Mouse (Mus musculus): ENCODE results near the gene Txnrd3. TPM values are rescaled to one million over a fixed set of nuclear protein-coding genes. Genes with fewer than 3 reads are reported as not detected.
A peak's percentile ranks its signal among the peaks of the same experiment; 100 is the strongest.

The Txnrd3 gene
- 10 to 100 TPM; 20.0 to 22.6 TPM for total RNA-seq (2021)

DNA sequence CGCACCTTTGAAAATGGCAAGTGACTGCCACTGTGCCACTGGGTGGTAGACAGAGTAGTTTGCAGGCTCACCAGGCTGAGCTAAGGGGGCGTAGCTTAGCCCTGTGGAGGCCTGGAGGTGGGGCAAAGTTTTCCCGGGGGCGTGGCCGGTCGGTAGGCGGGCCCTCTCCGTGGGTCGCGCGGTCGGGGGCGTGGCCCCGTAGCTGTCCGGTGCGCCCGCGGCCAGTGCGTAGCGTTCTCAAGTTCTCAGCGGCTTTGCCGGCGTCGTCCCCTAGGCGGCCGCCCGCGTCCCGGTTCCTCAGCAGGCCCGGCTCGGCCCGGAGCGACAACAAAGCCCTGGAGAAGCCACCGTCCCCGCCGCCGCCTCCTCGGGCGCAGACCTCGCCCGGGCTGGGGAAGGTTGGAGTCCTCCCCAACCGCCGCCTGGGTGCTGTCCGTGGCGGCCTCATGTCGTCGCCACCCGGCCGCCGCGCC lies at the start of gene Txnrd3:
Gene Txnrd3 (plus strand): TSS at position 191 of the 473 bp plus-strand sequence.
- DNase-seq, result peak; percentile 89
- intact Hi-C loops (cut with DNase I), result no loop called here

DNA sequence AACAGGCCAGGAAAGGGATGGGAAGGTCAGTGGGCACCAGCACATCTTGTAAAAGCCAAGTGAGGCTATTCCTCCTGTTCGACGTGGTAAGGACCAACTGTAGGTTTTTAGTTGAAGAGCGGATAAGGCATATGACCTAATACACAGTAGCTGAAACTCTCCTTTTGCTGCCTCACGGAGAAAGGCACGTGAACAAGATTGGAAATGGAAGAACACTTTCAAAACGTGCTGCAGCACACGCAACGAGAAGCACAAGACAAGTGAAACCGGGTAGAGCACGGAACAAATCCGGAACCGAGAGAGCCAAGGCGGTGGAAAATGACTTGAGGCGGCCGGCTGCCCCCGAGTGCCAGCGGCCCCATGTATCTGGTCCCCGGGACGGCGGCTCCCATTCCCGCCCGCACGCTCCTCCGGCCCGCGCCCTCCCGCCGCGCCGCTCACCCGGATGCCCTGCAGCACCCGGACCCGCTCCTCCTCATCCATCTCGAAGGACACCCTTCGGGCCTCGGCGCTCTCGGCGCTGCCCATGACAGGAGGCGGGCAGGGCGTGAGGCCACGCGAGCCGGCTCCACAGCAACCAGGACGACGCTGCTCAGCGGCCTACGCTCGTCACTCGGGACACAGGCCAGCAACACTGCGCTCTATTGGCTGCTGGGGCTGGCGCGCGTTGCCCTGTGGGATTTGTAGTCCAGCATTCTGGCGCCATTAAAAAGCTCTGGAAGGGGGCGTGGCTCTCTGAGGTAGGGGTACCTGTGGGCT lies 48.6 kb upstream of the Txnrd3 start, which contains the start of gene Chchd6:
Gene Chchd6 (minus strand): TSS at position 635 of the 759 bp plus-strand sequence.
- DNase-seq, result peak; percentile 97
- intact Hi-C loops (cut with DNase I), result no loop called here

DNA sequence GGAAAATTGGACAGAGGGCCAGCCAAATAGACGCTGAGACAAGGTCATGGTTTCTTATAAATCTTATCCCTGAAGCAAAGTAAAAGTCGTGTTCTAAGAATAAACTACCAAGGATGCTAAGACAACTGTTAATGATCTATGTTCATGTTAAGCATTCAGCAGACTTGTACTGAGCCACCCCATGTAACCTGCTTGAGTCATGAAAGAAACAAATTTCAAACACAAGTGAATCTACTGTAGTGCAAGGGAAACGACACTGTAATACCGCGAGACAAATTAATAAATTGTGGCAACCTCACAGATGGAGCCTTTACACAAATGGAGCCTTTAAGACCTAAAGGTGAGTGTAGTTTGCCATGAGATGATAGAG lies 48.0 kb upstream of the Txnrd3 start:
- DNase-seq, result no peak
- intact Hi-C loops (cut with DNase I), result no loop called here

DNA sequence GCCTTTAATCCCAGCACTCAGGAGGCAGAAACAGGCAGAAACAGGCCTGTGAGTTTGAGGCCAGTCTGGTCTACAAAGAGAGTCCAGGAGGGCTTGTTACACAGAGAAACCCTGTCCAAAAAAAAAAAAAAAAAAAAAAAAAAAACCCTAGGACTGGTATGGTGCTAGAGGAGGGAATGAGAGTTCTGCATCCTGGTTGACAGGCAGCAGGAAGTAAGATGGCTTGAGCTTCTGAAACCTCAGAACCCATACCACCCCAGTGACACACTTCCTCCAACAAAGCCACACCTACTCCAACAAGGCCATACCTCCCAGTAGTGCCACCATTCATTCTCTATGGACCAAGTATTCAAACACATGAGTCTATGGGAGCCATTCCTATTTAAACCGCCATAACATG lies 47.3 kb upstream of the Txnrd3 start:
- intact Hi-C loops (cut with DNase I), result no loop called here
- DNase-seq, result no peak

DNA sequence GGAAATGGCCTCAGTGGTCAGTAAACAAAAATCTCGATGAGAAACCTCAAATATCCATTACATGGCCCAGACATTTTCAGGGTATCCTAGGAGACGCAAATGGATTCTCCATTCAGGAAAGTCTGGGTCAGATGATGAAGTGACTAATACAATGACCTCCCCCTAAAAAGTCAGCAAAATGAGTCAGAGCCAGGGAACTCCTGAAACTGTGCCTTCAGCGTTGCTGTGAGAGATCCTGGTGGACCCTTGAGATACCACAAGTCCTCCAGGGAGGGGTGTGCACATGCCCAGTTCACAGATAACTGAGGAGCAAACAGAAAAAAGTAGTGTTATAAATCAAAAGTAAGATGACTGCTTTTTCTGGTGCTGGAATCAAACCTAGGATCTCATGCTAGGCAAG lies 37.7 kb upstream of the Txnrd3 start:
- intact Hi-C loops (cut with DNase I), result no loop called here
- no peak for DNase-seq

DNA sequence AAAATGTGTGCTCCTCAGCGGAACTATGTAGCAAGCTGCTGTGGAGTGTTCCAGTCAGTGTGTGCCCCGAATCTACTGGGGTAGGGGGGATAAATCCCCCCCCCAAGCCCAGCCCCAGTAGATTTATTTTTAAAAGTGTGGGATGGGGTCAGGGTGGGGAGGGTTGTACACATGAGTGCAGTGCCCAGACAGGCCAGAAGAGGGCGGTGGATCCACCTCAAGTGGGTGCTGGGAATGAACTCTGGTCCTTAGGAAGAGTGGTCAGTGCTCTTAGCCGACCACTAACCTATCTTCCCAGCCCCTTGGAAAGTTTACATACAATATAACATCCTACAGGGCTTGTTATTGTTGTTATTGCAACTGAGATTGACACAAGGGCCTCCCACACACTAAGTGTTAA lies 35.8 kb upstream of the Txnrd3 start:
- DNase-seq, result no peak
- intact Hi-C loops (cut with DNase I), result no loop called here

DNA sequence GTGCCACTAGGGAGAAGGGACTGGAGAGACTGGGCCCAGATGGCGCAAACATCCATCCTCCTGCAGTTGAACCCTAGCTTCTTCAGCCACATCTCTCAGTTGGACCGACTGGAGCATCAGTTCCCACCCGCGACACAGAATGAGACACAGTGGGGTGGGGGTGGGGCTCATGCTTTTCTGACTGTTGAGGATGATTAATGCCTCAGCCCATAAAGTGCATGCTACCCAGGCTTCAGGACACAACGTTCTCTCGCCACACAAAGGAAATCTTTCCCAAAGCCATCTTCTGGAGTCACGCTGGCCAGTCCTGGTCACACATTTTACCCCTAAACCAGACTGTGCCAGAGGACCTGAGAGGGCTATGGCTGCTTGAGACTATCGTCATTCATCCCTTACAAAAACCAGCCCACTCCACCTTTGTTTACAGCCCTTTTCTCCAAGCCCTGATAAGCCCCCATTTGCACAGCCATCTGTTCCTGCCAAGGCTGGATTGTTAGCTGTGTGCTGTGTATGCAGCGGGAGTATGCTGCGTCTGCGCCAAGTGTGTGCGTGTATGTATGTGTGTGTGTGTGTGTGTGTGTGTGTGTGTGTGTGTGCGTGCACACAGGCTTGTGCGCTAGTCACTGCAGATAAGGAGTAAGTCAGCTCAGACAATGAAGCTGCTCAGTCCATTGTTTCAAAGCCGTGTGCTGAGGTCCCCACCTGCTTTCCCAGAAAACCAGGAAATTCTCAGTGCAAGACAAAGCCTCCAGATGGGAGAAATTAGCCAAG lies 30.3 kb upstream of the Txnrd3 start:
- DNase-seq, result peak; percentile 71
- intact Hi-C loops (cut with DNase I), result no loop called here

DNA sequence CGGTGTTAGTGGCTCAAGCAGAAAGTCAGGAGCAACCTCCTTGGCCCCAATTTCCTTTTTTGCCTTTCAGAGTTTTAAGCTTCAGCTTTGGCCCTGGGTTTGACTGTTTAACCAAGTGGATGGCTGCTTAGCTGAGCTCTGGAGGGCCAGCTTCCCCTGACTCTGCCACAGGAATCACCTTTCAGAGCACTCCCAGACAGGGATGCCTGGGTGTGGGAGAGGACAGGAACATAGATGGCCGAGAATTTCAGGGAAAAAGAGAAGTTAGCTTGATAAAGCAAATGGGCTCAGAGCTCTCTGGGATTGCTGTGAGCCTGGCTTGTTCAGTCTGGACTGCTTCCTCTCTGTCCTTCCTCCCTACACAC lies 29.7 kb upstream of the Txnrd3 start:
- DNase-seq, result no peak
- intact Hi-C loops (cut with DNase I), result no loop called here

DNA sequence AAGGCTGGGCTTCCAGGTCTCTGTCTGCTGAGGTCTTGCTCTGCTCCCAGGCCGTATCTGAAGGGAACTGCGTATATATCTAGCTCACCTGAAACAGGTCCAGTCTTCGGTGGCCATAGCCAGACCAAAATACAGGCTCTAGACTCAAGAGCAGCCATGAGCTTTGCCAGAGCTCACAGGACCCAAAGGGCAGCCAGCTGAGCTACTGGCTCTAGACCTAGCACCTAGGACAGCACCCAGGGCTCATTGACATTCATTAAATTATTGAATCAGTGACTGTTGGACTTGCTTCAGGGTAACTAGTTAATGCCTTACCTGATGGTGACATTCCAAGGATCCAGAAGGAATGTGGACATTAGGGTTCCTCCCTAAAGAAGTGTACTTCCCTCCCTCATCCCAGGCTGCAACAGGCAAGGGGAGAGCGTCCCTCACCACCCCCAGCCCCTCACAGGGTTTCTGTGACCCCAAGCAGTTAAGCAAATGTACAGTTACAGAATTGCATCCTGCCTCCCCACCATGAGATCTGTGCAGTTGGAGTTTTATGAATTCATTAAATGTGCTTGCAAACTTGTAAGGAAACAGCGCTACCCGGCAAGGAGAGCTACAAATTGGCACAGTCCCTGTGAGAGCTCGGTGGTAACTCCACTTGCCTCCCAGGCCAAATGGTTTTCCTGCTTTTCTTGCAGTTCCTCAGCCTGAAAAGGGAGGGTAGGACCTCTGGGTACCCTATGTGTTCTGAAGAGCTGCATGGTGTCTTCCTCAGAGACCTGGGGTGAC lies 29.0 kb upstream of the Txnrd3 start:
- no peak for DNase-seq
- intact Hi-C loops (cut with DNase I), result no loop called here

DNA sequence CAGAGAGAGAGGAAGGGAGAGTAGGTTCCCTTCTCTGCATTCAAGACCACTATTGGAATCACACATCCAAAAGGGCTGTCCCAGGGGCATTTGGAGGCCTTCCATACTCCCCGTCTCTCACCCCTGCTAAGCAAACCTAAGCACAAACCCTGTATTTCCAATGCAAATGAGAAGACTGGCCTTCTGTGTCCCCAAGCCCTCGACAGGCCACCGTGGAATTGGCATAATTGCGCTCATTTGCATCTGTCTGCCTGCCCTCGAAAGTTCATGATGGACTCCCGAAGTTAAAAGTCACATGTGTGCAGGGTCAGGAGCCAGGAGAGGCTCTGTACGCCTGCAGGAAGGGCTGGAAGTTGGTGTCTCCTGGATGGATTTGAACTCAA lies 28.4 kb upstream of the Txnrd3 start:
- intact Hi-C loops (cut with DNase I), result no loop called here
- DNase-seq, result no peak

DNA sequence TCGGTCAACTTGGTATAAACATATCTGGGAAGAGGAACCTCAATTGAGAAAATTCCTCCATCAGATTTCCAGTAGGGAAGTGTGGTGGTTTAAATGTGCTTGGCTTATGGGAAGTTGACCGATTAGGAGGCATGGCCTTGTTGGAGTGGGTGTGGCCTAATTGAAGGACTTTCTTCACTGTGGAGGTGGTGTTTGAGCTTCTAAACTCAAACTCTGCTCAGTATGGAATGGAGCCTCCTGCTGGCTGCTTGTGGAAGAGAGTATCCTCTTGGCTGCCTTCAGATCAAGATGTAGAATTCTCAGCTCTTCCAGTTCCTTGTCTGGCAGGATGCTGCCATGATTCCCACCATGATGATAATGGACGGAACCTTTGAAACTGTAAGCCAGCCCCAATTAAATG lies 21.1 kb upstream of the Txnrd3 start:
- no peak for DNase-seq
- intact Hi-C loops (cut with DNase I), result no loop called here

DNA sequence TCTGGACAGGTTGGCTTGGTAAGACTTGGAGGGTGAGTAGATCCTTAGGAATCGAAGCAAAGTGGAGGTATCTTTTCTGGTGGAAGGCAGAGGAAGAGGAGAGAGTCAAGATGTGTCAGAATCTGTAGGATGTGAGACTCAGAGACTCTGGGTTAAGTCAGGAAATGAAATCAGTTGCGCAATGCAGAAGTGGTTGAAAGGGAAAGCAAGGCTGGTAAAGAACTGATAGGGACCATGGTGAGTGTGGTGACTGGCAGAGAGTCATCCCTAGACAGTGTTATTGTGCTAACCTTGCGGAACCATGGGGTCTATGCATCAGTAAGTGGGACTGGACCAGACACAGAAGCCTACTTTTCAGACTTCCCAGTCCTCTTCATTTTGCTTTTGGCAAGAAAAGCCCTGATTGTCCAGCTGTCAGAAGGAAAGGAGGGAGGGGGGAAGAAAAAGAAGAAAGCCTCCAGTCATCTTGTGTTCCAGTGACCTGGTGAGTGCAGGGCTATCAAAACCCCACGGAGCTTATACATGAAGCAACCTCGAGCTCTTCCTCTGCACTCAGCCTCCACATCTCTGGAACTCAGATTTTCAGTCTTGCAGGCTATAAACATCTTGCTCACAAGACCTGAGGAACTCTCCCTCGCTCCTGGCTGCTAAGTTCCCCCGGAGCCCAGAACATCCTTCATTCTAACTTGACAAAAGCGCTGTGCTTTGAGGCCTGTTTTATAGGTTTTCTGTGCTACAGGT lies 15.6 kb upstream of the Txnrd3 start:
- DNase-seq, result no peak
- intact Hi-C loops (cut with DNase I), result loop anchor here (5.0 kb wide), 2 partner anchors 266 to 701 kb away; partner anchors contain the start of gene Plxna1

DNA sequence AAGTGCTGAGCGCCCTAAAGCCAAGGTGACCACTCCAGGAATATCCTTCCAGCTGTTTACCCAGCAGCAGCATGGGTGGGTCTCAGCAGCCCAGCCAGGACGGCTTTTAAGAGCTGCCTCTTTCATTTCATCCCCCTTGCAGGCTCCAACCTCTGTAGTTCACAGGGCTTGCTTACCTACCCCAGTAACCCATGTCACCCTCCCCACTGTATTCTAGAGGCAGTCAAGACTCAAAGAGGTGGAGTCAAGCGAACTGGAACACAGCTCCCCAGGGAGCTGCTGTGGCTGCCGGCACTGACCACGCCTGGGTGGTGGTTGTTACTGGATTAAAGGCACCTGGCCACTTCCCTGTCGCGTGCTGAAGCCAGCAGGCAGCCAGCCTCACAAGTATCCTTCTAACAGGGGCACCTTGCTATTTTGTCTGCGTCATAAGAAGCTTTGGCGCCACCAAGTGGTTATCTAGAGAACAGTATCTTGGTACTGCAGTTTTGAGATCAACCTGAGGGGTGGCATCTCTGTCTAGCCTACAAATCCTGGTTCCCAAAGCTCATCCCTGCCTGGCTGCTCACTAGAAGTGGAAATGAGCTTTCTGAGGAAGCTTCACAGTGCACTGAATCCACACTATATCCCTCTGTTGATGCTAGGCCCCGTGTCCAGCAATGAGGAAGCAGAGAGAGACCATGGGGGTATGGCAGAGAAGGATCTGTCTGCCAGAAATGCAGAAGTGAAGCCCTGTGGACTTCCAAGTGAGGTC lies 11.8 kb upstream of the Txnrd3 start:
- intact Hi-C loops (cut with DNase I), result loop anchor here (5.0 kb wide), 1 partner anchor 75 kb away; no protein-coding TSS in a partner anchor
- DNase-seq, result peak; percentile 83

DNA sequence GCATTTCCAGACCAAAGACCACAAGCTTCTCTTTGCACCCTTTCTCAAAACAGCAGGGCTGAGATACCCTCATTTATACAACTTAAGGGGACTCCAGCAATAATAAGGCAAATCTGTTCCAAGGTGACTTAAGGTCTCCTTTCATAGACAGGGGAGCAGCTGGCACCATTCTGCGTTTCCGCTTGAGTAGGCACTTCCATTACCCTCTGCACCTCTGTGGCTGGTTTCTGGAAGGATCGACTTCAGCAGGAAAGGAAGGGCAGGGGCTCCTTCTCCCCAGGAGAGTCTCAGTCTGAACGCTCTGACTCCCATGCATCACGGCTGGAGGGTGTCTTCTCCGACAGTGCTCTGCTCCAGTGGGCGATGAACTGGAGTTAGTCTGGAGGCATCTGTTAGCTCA lies 10.7 kb upstream of the Txnrd3 start:
- no peak for DNase-seq
- intact Hi-C loops (cut with DNase I), result loop anchor here (5.0 kb wide), 1 partner anchor 76 kb away; no protein-coding TSS in a partner anchor

DNA sequence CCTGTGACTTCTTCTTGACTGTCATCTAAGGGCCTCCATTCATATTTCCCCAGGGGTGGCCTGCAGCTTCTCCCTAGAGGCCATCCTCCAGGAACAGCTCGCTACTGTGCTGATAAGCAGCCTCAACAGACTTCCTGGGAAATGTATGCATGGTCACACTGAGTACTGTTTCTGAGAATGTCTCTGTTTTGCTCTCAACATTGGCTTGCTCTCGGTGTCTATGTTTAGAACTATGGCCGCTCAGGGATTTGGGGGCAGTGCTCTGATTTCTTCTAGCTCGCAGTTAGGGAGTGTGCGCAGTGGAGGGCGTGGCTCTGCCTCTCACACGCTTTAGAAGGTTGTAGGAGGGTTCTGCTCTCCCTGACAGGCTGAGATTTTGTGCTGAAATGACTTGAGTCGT lies 9.4 kb upstream of the Txnrd3 start:
- no peak for DNase-seq
- intact Hi-C loops (cut with DNase I), result loop anchor here (5.0 kb wide), 1 partner anchor 77 kb away; no protein-coding TSS in a partner anchor

DNA sequence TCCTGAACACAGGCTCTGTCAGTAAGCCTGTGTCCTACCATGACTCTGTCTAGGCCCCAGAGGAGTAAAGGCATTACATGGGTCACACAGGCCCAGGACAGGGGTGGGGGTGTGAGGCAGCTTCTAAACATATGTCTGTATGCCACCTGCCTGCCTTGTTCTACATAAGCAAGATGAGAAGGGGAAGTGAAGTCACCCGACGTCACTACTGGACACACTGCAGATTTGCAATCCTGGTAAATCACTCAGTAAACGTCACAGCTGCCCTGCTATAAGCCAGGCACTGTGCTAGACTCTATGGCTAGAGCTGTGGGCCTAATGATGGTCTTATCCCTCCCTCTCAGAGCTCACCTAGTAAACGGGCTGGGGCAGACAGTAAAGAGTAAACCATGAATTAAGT lies 5.8 kb upstream of the Txnrd3 start:
- DNase-seq, result no peak
- intact Hi-C loops (cut with DNase I), result no loop called here

DNA sequence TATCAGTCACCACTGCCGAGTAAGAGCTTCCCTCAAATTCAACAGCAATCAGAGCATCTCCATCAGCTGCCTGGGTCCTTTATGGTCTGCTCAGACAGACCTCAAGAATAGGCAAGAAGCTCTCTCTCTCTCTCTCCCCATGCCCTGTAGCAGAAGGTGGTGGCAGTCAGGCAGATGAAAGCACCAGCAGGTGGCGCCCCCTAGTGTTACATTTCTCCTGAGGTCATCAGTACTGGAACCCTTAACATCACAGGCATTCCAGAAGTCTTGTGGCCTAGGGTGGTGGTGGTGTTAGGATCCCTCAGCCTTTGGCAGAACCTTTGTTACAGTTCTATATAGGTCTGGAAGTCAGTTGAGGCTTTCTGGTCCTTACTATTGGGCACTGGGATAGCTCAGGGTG lies 4.8 kb upstream of the Txnrd3 start:
- peak; percentile 43 for DNase-seq
- intact Hi-C loops (cut with DNase I), result no loop called here

DNA sequence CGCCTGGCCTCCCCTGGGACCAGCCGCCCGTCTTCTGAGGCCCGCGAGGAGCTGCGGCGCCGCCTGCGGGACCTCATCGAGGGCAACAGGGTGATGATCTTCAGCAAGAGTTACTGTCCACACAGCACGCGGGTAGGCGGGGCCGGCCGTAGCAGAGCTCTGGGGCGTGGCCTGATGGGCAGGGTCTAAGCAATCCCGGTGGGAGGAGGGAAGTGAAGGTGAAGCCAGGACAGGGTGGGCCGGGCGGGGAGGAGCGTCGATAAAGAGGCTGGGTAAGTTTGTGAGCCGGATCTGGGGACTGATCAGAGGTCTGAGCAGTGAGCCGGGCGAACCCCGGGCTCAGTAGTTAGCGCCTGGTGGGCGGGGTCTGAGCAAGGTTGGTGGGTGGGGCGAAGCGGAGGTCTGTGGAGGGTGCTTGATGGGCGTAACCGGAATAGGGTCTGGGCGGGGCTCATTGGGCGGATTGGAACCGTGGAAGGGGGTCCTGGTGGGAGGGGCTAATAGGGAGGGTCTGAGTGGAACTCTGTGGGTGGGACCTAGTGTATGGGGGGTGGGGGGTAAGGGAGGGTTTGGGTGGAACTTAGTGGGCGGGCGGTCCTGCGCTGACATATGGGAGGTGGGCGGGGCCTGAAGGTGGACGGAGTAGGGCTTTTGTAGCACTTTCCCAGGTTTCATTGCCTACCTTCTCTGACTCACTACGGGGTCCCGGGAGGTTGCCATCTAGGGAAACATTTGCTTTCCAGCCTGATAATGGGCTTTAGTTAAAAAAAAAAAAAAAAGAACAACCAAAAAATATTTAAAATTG lies 685 bp downstream of the Txnrd3 start:
- intact Hi-C loops (cut with DNase I), result no loop called here
- peak; percentile 89 for DNase-seq

DNA sequence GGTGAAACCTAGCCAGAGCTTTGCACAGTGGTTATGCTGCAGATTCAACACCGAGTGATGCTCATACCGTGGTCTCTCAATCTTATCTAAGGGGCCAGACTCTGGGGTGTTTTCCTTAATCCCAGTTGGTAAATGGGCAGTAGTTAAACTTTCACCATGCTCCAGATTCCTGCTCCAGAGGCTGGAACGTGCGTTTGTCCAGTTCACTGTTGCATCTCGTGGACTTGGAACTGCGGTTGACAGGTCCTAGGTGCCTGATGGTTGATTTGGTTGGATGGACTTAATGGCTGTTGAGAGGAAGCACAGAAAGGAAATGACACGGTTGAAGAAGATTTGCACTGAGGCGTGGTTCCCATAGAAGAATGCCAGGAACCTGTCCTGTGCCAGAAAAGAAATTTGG lies 6.1 kb downstream of the Txnrd3 start:
- intact Hi-C loops (cut with DNase I), result no loop called here
- no peak for DNase-seq
